Mouse (Mus musculus) urinary bladder, postnatal 10 days (tissue): Measurements from ENCODE around the gene Hcn3.

ENCODE experiments used
- DNase-seq: peaks from one replicate; pipeline ENCODE4 v3.0.0; 2022; ENCODE audit warnings: low spot score

The Hcn3 gene

GRCm38 (mm10) chr3:89147101-89147978 lies 12.7 kb downstream of the Hcn3 start:
- DNase-seq: no peak

DNA sequence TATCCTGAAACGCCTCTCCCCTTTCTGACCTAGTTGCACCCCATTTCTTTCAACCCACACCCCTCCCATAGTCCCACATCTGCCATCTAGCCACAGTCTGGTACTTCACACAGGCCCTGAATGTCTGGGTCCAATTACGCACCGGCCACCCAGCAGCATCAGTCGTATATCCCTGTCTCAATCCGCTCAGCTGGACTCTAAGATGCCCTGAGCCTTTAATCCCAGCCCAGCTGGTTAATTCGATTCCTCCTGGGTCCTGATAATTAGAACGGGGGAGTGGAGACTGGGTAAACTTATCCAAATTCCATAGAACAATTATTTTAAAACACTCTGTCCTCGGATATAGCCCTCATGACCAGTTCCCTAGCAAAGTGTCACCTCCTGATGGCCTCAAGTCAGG lies 14.4 kb downstream of the Hcn3 start:
- no peak for DNase-seq

- no peak for DNase-seq
Measured at GRCm38 (mm10) chr3:89144821-89145220, 15.2 kb downstream of the Hcn3 start.

GRCm38 (mm10) chr3:89136365-89136764 lies 23.6 kb downstream of the Hcn3 start:
- no peak for DNase-seq

DNA sequence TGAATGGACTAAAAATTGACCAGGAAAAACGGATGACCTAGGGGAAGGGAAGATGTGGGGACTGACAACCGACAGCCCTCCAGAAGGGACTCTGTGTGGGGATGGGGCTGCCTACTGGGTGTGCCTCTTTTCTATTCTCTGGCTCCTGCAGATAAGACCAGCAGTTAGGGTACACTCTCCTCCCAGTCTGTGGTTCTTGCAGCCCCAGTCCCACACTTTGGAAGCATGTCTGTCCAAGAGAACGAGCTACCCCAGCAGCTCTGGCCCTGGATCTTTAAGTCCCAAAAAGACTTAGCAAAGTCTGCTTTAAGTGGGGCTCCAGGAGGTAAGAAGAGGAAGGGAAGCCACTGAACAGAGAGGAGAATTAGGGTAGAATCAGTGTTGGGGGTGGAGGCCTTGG lies 24.0 kb downstream of the Hcn3 start, which contains the start of gene Pklr:
TSS of gene Pklr (plus strand) at position 185 of the 400 bp plus-strand sequence.
- no peak for DNase-seq

- DNase-seq: no peak
Measured at GRCm38 (mm10) chr3:89133752-89134151, 26.2 kb downstream of the Hcn3 start.

- DNase-seq: no peak
Measured at GRCm38 (mm10) chr3:89133063-89133450, 26.9 kb downstream of the Hcn3 start.

DNA sequence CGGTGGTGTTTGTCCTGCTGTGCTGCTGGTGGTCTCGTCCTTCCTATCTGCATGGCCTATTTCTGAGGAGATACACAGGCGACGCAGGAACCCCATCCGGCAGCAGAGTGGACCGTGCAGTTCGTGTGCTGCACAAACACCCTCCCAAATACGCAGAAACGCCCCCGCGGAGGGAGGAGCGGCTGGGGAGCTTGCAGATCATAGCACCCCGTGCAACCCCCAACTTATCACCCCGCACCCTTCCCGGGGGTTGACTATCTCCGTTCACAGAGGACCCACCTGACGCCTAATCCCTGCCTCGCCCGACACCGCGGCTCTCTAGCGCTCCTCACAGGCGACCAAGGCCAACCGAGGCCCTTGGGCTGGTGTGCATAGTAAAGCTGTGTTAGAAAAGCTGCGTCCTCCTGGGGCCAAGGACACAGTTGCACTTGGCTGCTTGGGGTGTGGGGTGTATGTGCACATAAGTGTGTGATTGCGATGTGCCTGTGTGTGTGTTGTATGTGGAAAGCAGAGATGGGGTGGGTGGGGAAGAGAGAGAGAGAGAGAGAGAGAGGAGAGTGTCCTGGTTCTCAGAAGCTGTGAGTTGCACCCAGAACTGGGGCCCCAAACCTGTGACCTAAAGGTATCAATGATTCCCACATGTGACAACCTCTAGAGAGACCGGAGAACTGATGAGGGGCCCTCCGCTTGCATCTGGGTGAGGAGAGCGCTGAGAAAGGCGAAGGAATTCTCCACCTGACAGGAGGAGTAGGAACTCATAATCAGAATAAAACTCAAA lies 27.5 kb downstream of the Hcn3 start:
- DNase-seq: no peak

GRCm38 (mm10) chr3:89131816-89132215 lies 28.2 kb downstream of the Hcn3 start:
- DNase-seq: no peak

- DNase-seq: no peak
Measured at GRCm38 (mm10) chr3:89129908-89130307, 30.1 kb downstream of the Hcn3 start.

GRCm38 (mm10) chr3:89125981-89126380 lies 34.0 kb downstream of the Hcn3 start:
- DNase-seq: no peak

DNA sequence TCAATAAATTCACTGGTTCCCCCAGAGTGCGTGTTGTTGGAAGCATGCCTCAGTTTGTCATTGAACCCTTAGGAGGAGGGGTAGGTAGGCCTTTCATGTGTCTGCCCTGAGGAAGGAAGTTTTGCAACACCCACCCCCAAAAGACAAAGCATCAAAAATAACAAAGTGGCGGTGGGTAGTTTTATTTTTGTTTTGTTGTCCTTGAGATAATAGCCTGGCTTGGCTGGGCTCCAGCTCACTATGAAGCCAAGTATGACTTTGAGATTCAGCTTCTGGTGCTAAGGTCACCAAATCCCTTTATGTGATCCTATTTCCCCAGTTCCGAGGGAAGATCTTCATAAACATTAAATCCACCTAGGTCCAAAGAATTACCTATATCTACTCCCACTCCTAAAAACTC lies 35.8 kb downstream of the Hcn3 start:
- no peak for DNase-seq

DNA sequence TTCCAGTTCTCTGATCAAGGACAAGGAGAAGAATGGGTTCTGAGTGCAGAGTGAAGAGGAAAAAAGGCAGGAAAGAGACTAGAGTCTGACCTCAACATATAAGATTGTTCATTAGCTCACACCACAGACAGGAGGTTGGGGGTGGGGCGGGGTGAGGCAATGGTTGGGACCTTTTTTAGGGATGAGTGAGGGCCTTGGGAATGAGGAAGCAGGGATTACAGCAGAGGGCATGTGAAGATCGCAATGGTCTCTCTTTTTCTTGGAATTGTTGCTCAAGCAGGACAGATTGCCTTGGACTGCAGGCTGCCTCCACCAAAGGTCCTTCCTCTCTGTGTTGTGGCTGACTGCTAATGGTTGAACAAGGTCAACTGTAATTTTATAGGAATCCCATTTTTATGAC lies 36.7 kb downstream of the Hcn3 start:
- DNase-seq: no peak

DNA sequence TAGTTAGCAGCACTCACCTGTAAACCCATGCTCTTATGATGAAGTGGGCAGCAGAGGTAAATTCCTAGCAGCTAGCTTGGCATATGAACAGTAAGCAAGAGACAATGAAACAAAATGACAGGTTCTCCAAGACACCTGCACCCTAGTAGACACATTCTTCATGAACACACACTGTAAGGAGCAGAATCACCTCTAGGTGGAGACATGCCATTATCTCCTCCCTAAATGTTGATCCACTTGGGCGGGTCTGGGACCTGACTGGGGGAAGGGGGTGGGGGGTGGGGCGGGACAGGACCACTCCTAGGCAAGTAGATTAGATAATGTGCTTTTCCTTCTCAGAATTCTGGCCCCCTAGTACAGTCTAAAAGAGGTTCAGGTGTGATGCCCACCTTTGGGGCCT lies 44.5 kb downstream of the Hcn3 start:
- no peak for DNase-seq

DNA sequence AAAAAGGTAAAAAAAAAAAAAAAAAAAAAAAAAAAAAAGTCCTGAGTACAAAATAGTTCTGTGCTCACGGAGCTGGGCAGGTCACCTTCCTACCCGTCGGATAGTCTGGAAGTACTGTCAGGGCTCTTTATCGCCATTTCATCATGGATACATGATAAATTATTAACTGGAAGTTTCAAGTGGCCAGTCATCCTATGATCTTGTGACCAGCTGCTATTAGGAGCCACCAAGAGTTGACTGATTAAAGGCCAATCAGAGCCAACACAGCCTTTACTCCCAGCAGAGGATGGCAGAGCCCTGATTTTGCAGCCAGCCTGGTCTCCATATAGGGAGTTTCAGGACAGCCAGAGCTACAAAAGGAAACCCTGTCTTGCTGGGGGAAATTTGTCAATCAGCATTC lies 46.9 kb downstream of the Hcn3 start:
- no peak for DNase-seq

GRCm38 (mm10) chr3:89108146-89108545 lies 51.9 kb downstream of the Hcn3 start:
- no peak for DNase-seq

DNA sequence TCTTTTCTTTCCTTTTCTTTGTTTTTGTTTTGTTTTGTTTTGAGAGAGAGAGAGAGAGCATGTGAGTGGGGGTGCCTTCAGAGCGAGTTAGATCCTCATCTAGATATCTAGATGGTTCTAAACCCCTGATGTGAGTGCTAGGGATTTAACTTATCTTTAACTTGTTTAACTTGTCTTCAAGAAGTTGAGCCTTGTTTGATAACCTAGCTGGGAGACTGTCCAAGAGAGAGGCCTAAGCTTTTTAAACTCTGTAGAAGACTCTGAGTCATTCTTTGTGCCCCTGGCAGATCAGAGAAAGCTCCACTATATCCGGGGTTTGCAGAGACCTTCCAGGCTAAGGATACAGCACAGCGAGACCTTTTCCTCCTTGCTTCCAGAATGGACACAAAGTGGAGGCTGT lies 52.5 kb downstream of the Hcn3 start:
- DNase-seq: no peak

- DNase-seq: no peak
Measured at GRCm38 (mm10) chr3:89106881-89107280, 53.1 kb downstream of the Hcn3 start.

DNA sequence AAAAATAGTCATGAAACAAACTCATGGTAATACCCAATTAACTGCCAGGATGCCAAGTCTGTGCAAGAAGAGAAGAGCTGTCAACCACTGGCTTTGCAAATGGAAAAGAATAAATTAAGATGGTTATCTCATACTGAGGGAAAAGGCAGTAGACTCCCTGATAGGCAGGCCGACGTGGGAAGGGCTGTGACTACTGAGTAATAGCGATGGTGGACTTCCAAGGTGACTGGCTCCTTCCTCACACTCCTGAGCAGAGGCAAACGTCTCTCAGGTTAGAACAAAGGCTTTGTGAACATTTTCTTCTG lies 56.8 kb downstream of the Hcn3 start:
- DNase-seq: no peak

DNA sequence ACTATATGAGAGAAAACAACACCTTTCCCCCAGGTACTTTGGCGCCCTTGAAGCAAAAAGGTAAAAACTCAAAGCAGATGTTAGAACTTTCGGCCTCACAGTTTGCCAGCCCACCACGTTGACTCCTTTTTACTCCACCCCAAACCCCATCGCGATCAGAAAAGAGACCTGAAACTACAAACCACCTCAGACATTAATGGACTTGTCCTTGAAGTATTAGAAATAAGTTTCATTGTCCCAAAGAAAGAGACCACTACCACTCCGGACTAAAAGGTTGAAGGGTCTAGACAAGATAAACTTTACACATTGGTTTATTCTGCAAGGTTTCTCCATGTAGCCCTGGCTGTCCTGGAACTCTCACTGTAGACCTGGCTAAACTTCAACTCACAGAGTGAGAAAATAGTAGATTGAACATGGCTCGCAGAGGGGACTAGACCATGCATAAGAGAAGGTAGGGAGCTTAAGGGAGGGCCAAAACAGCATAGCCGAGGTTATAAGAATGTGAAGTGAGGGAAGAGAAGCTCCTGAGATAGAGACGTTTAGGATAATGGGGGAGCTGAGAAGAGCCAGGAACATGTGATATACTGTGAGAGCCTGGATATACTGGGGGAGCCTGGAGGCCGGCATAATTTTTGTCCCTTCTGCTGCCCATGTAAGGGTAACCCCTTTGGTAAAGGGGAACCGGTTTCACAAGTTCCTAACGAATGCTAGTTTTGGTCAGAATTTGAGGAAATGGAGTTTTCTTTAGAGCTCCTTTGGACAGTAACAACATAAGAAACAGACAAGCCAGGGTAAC lies 57.3 kb downstream of the Hcn3 start:
- DNase-seq: no peak

GRCm38 (mm10) chr3:89101812-89102494 lies 58.0 kb downstream of the Hcn3 start, which contains the start of gene Fdps:
Gene Fdps (minus strand): TSS chr3:89101959.
- peak; percentile 62 for DNase-seq

DNA sequence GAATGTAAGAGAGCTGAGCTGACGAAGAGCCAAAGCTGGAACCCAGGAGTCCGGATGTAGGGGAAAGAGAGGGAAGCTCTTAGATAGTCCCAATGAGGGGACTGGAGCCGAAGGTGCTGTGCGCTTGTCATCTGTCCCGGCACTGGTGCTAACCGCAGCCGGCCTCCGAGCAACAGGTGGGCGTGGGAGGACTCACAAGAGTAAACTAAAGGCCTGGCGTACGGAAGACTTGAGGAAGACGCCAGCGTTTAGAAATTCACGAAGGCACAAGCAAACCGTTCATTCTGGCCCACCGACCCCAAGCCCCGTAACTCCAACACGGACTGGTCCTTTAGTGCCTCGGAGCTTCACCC lies 58.6 kb downstream of the Hcn3 start:
- no peak for DNase-seq
